Mouse (Mus musculus) limb, embryonic 10.5 days (tissue): Measurements from ENCODE around the gene Rrbp1. TPM values are rescaled to one million over a fixed set of nuclear protein-coding genes. Genes with fewer than 3 reads are reported as not detected.
A peak's percentile ranks its signal among the peaks of the same experiment; 100 is the strongest.

Experiments
- DNase-seq: peaks from one replicate; pipeline ENCODE4 v3.0.0-alpha.2; 2017; ENCODE audit warnings: low spot score
- H3K27ac ChIP-seq: fragments of 300-500 bp; sonication (generic); 2 replicates; pipeline ENCODE4 v1.5.1; 2016; ENCODE audit warnings: mild to moderate bottlenecking
- H3K27me3 ChIP-seq: fragments of 300-500 bp; sonication (generic); 2 replicates; pipeline ENCODE4 v1.6.1; 2016; ENCODE audit warnings: low read depth, mild to moderate bottlenecking; ENCODE audit not compliant: poor library complexity, severe bottlenecking
- H3K36me3 ChIP-seq: fragments of 300-500 bp; sonication (generic); 2 replicates; pipeline ENCODE4 v1.6.1; 2016; ENCODE audit warnings: mild to moderate bottlenecking, moderate library complexity
- H3K4me1 ChIP-seq: fragments of 300-500 bp; sonication (generic); 2 replicates; pipeline ENCODE4 v1.6.1; 2016
- H3K4me3 ChIP-seq: fragments of 300-500 bp; sonication (generic); 2 replicates; pipeline ENCODE4 v1.5.1; 2016; ENCODE audit warnings: mild to moderate bottlenecking, moderate library complexity
- H3K9me3 ChIP-seq: fragments of 300-500 bp; sonication (generic); replicated peaks from 2 replicates; pipeline ENCODE4 v1.6.1; 2016; ENCODE audit warnings: mild to moderate bottlenecking
- WGBS: fragments of 180-500 bp; shearing (Covaris S2); methylation state at CpG from one replicate; pipeline ENCODE4 v1.1.7; 2016; 5-methylcytosine and 5-hydroxymethylcytosine counted together
- polyA plus RNA-seq: library from polyadenylated mRNA; unstranded; fragments of >200 nt; fragmentation: Nextera tagmentation; extraction: Ambion mirVana; gene quantifications from 2 replicates; pipeline ENCODE4 v1.2.1, GENCODE M21; 2016

Gene Rrbp1
- polyA plus RNA-seq, 1 experiment from 2014 or later = 63.9 TPM

DNA sequence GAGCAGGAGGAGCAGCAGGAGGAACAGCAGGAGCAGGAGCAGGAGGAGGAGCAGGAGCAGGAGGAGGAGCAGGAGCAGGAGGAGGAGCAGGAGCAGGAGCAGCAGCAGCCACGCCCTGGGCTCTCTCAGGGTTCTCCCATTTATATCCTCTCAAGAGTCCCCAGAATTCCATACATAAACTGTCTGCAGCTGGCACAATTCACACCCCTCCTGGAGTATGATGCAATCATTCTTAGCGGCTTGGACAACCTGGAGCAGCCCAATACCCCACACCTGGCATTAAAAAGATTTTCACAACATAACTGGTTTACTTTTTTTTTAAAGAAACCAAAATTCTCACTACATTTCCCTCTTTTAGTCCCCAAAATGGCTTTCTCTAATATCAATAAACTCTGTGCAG, 8.9 kb upstream of the Rrbp1 start:
- peaks cover 9% of the 10 kb centered on the region; the same call in 1 of the 2 replicates for H3K27me3 ChIP-seq
- no peak for DNase-seq
- H3K36me3 ChIP-seq = no peaks in the 10 kb centered on the region
- no peaks in the 10 kb centered on the region for H3K9me3 ChIP-seq
- peaks cover 7% of the 10 kb centered on the region for H3K4me1 ChIP-seq
- 62% methylated on average over 2 of the region's 2 CpGs for WGBS
- H3K4me3 ChIP-seq = no peak overlapping the region
- H3K27ac ChIP-seq = no peak overlapping the region

DNA sequence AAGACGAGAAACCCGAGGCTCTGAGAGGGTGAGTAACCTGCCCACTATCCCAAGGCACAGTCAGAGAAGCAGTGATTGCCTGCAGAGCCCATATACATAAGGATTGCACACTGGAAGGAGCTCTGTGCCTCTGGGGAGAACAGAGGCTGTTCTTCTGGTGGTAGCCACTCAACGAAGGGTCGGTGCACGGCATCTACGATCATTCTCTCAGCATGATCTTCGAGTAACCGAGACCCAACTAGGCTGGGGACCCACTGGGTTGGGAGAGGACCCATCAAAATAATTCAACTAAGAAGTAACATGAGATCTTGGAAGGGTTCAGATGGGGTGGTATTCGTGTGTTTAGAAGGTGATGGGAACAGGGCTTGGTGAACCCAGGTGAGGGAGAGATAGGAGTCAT, 4.8 kb upstream of the Rrbp1 start:
- no peak for DNase-seq
- no peaks in the 10 kb centered on the region for H3K36me3 ChIP-seq
- H3K4me1 ChIP-seq = peaks cover 3% of the 10 kb centered on the region; the same call in 1 of the 2 replicates
- no peak overlapping the region for H3K4me3 ChIP-seq
- WGBS = 86% methylated on average over 9 of the region's 9 CpGs
- H3K27me3 ChIP-seq = peaks cover 9% of the 10 kb centered on the region; the same call in 1 of the 2 replicates
- no peak overlapping the region for H3K27ac ChIP-seq
- H3K9me3 ChIP-seq = no peaks in the 10 kb centered on the region

DNA sequence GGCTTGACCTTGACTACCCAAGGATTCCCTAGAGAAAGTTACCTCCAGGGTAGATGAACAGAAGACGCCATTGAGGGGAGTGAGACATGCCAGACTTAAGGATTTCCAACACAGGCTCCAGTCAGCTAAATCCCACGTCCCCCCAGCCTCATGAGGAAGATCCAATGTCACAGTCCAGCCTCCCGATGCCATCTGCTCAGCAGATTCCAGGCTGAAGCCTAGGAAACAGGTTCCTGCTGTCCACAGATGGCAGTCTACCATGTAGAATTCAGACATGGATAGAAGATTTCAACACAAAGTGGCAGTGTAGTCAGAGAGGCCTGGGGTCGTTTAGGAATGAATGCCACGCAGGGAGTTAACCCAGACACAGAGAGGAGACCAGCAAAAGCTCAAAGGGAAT, 3.4 kb upstream of the Rrbp1 start:
- Histone ChIP-seq H3K4me1 (peaks cover 13% of the 10 kb centered on the region), H3K9me3 (no peaks in the 10 kb centered on the region), H3K27me3 (peaks cover 3% of the 10 kb centered on the region; the same call in 1 of the 2 replicates), H3K27ac (no peak overlapping the region), H3K4me3 (no peak overlapping the region), H3K36me3 (no peaks in the 10 kb centered on the region)
- WGBS = 71% methylated on average over 5 of the region's 5 CpGs
- no peak for DNase-seq

DNA sequence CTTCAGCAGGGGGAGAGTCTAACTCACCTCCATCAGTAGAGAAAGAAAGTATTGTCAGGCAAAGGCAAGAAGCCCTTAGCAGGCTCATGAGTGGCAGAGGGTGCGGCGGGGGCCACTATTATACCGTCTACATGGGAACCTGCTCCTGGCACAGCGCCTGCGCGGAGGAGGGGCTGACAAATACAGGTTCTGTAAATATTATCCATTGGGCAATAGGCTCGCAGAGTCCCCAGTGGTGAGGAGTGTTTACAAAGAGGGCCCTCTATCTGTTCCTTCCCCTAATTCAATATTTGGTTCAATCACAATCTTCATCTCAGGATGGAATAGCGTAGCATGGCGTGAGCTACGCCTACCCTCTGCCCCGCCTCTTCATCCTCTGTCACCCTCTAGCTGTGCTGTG, 3.0 kb upstream of the Rrbp1 start:
- Histone ChIP-seq H3K27ac (no peak overlapping the region), H3K4me1 (peaks cover 17% of the 10 kb centered on the region), H3K9me3 (no peaks in the 10 kb centered on the region), H3K27me3 (no peaks in the 10 kb centered on the region), H3K4me3 (no peak overlapping the region), H3K36me3 (no peaks in the 10 kb centered on the region)
- no peak for DNase-seq
- WGBS = 91% methylated on average over 11 of the region's 11 CpGs

GRCm38 (mm10) chr2:144010282-144011044, 600 bp downstream of the Rrbp1 start:
- Histone ChIP-seq H3K9me3 (no peaks in the 10 kb centered on the region), H3K36me3 (peaks cover 11% of the 10 kb centered on the region), H3K27ac (peak overlapping the region; percentile 96), H3K4me3 (peak overlapping the region; percentile 94), H3K4me1 (peaks cover 23% of the 10 kb centered on the region), H3K27me3 (no peaks in the 10 kb centered on the region)
- DNase-seq = peak; percentile 87
- WGBS = 3% methylated on average over 85 of the region's 107 CpGs

DNA sequence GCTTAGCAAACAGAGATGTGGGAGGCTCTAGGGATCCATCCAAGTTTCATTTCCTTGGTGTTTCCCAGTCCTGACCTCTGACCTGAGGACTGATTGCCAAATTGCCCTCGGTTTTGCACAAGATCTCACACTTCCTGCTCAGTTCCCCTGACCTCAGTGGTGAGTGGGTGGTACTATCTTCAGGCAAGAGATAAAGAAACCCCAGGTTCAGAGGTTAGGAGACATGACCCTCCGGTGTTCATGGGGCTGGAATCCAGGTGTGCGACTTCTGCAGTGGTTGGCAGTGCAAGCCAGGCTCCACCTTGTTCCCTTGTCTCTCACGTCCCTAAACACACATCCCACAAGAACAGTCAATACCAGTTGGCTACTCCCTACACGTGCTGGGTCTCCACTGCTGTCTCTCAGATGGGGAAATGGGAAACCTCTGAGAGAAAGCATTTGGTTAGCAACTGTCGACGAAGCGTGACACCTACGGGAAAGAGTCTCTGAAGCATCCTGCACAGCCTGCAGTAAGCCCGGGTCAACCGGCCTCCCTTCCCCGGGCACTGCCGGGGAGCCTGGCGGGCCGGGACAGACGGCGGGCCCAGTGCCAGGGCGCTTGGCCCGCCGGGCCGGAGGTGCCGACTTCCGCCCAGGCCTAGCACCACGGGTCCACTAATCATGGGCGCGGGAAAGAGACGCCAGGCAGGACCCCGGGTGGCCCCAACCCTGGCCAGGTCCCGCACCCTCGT, 1.3 kb downstream of the Rrbp1 start:
- Histone ChIP-seq H3K4me1 (peaks cover 23% of the 10 kb centered on the region), H3K27ac (peak overlapping the region; percentile 96), H3K27me3 (no peaks in the 10 kb centered on the region), H3K36me3 (peaks cover 11% of the 10 kb centered on the region), H3K9me3 (no peaks in the 10 kb centered on the region), H3K4me3 (peak overlapping the region; percentile 94)
- 2% methylated on average over 30 of the region's 30 CpGs for WGBS
- no peak for DNase-seq

DNA sequence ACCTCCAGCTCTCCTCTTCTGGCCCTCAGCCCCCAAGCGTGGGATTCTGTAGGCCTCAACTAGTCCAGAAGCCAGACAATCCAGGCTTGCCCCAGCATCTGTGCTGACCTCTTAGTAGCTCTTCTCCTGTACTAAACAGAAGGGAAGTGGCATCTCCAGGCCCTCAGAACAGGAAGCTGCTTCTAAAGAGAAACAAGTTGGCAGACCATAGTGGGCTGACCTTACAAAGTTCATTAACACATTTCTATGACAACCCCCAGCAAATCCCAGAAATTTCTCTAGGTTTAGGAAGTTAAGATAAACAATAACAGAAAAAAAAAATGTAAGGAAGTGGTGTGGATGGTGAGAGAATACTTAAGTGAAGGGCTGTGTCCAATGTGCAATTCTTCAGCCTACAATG, 2.0 kb downstream of the Rrbp1 start:
- 76% methylated on average over 1 of the region's 1 CpGs for WGBS
- Histone ChIP-seq H3K27me3 (no peaks in the 10 kb centered on the region), H3K4me3 (peak overlapping the region; percentile 94), H3K4me1 (peaks cover 23% of the 10 kb centered on the region), H3K36me3 (peaks cover 11% of the 10 kb centered on the region), H3K27ac (no peak overlapping the region), H3K9me3 (no peaks in the 10 kb centered on the region)
- no peak for DNase-seq

GRCm38 (mm10) chr2:144007211-144007610, 3.9 kb downstream of the Rrbp1 start:
- WGBS = 90% methylated on average over 4 of the region's 4 CpGs
- DNase-seq = no peak
- Histone ChIP-seq H3K4me1 (peaks cover 23% of the 10 kb centered on the region), H3K27me3 (no peaks in the 10 kb centered on the region), H3K9me3 (no peaks in the 10 kb centered on the region), H3K4me3 (no peak overlapping the region), H3K27ac (no peak overlapping the region), H3K36me3 (peaks cover 11% of the 10 kb centered on the region)

- H3K4me3 ChIP-seq = no peak overlapping the region
- H3K9me3 ChIP-seq = no peaks in the 10 kb centered on the region
- 91% methylated on average over 6 of the region's 6 CpGs for WGBS
- H3K4me1 ChIP-seq = peaks cover 23% of the 10 kb centered on the region
- no peaks in the 10 kb centered on the region for H3K27me3 ChIP-seq
- DNase-seq = no peak
- H3K36me3 ChIP-seq = peaks cover 11% of the 10 kb centered on the region
- H3K27ac ChIP-seq = no peak overlapping the region
Observed at GRCm38 (mm10) chr2:144006686-144007085, 4.4 kb downstream of the Rrbp1 start.

- DNase-seq = no peak
- Histone ChIP-seq H3K36me3 (peaks cover 11% of the 10 kb centered on the region), H3K4me1 (peaks cover 19% of the 10 kb centered on the region), H3K27ac (no peak overlapping the region), H3K9me3 (no peaks in the 10 kb centered on the region), H3K4me3 (no peak overlapping the region), H3K27me3 (no peaks in the 10 kb centered on the region)
- 85% methylated on average over 6 of the region's 6 CpGs for WGBS
Observed at GRCm38 (mm10) chr2:144005166-144005955, 5.7 kb downstream of the Rrbp1 start.

GRCm38 (mm10) chr2:144003544-144003943, 7.5 kb downstream of the Rrbp1 start:
- Histone ChIP-seq H3K4me1 (0 out of 2 replicates have a peak, but pooled peaks cover 3% of the 10 kb centered on the region), H3K27me3 (no peaks in the 10 kb centered on the region), H3K36me3 (peaks cover 7% of the 10 kb centered on the region), H3K27ac (no peak overlapping the region), H3K4me3 (no peak overlapping the region), H3K9me3 (no peaks in the 10 kb centered on the region)
- DNase-seq = no peak
- 86% methylated on average over 2 of the region's 2 CpGs for WGBS

DNA sequence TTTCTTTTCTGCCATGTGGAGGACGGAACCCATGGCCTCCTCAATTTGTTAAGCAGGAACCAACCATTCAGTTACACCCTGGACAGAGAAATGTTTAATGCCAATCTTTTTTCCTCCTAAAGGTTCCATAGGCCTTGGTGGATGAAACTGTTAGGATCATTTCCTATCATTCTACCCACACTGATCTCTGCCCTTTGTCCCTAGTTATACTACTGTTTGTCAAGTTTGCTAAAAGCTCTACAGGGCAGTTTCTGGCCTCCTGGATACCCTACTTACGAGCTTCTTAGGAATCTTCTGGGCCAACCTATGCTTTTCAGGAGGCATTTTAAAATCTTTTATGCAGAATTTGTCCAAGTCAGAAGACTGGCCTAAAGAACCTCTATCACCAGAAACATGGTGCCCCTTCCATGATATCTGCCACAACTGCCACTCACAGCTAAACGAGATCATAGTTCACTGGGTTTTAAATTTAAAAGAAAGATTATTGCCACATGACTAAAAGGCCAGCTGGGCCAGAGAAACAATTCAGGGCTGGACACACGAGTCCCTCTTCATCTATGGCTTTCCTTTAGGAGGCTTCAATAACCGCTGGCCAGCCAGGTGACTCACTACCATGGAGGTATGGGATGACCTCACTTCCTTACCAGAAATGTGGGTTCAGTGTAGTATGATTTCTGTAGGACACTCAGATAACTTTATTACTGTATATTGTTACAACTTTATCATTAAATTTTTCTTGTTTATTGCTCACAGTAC, 8.7 kb downstream of the Rrbp1 start:
- DNase-seq = no peak
- 0 out of 2 replicates have a peak, but pooled peaks cover 3% of the 10 kb centered on the region for H3K4me1 ChIP-seq
- H3K27ac ChIP-seq = no peak overlapping the region
- WGBS = 89% methylated on average over 5 of the region's 5 CpGs
- H3K4me3 ChIP-seq = no peak overlapping the region
- no peaks in the 10 kb centered on the region for H3K9me3 ChIP-seq
- no peaks in the 10 kb centered on the region; the same call in 1 of the 2 replicates for H3K36me3 ChIP-seq
- no peaks in the 10 kb centered on the region for H3K27me3 ChIP-seq
